Mouse (Mus musculus): ENCODE results near the gene Cd82. TPM values are rescaled to one million over a fixed set of nuclear protein-coding genes. Genes with fewer than 3 reads are reported as not detected.

Gene Cd82
- polyA plus RNA-seq, 1 experiment from 2014 or later, result 7.2 TPM

DNA sequence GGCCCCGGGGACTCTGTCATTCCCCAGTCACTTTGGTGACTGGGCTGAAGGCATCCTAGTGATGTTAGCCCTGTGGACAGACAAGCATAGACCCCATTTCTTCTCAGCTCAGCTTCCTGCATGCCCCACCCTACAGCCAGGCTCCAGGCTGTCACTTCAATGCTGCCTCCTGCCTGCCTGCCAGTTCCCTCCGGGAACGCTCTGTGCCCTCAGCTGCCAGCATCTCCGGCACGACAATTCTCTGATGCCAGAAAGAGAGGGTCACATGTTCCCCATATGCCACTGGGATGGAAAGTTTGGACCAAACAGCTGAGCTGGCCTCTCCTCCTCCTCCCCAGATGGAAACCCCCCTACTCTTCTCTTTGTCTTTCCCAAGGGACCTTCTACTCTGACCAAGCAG, 79.1 kb downstream of the Cd82 start:
- Histone ChIP-seq H3K27me3 (ENCODE audit: low read depth, poor library complexity, severe bottlenecking) (no peaks in the 10 kb centered on the region), H3K36me3 (no peaks in the 10 kb centered on the region), H3K27ac (no peak overlapping the region), H3K4me3 (no peak overlapping the region), H3K4me1 (peaks cover 26% of the 10 kb centered on the region), H3K9me3 (replicated peaks) (no peaks in the 10 kb centered on the region)
- WGBS, result 88% methylated on average over 5 of the region's 5 CpGs
- no peak for DNase-seq (ENCODE audit: low spot score)

DNA sequence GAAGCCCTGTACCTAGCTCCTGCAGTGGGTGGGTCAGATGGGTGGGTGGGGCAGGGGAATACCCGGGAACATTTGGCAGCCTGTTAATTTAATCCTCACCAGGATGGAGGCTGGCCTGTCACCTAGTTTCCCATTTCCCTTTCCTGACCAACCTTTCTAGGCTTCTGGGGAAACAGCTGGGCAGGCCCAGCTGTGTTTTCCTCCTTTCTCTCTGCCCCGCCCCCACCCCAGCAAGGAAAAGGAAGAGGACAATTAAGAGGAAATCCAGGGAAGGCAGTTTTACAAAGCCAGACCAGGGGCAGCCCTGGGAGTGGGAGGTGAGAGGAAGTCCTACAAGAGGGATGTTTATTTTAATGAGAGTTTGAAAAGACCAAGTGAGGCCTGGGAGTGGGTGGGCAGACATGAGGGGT, 82.3 kb downstream of the Cd82 start:
- no peak overlapping the region for H3K4me3 ChIP-seq
- H3K9me3 ChIP-seq (replicated peaks), result no peaks in the 10 kb centered on the region
- H3K27me3 ChIP-seq (ENCODE audit: low read depth, poor library complexity, severe bottlenecking), result no peaks in the 10 kb centered on the region
- 13% methylated on average over 2 of the region's 2 CpGs for WGBS
- H3K27ac ChIP-seq, result 0 out of 2 replicates have a peak overlapping the region, but pooled peaks have one; percentile 5
- no peaks in the 10 kb centered on the region for H3K36me3 ChIP-seq
- DNase-seq (ENCODE audit: low spot score), result no peak
- H3K4me1 ChIP-seq, result peaks cover 33% of the 10 kb centered on the region

DNA sequence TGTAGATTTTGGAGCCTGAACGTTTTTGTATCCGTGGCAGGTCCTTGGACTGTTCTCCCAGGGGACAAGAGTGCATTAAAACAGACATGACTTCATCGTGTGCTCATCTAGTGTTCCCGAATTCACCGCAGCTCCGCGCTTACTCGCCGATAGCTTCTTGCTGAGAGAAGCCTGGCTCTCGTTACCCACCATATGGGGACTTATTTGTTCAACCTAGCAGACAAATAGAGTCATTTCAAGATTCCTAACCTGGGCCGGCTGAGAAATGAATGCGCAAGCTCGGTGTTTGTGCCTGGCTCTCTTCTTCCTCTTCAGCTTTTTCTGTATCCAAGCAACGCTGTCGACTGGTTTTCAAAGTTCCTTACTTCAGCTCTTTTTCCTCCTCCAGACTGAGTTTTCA, 85.1 kb downstream of the Cd82 start:
- DNase-seq (ENCODE audit: low spot score), result no peak
- H3K36me3 ChIP-seq, result no peaks in the 10 kb centered on the region
- H3K27me3 ChIP-seq (ENCODE audit: low read depth, poor library complexity, severe bottlenecking), result no peaks in the 10 kb centered on the region
- WGBS, result 69% methylated on average over 15 of the region's 15 CpGs
- H3K4me1 ChIP-seq, result peaks cover 35% of the 10 kb centered on the region
- no peak overlapping the region for H3K4me3 ChIP-seq
- no peaks in the 10 kb centered on the region for H3K9me3 ChIP-seq (replicated peaks)
- H3K27ac ChIP-seq, result no peak overlapping the region

DNA sequence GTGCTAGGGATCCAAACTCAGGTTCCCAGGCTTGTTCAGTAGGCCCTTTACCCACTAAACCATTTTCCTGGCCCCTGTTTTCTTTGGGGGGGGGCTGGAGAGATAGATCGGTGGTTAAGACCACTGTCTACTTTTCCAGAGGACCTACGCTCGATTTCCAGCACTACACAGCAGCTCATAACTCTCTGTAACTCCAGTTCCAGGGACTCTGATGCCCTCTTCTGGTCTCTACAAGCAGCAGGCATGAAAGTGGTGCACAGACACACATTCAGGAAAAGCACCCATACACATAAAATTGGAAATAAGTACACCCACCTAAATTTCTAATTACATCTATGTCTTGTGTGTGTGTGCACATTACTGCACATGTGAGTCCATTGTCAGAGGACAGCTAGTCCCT, 85.8 kb downstream of the Cd82 start:
- DNase-seq (ENCODE audit: low spot score), result no peak
- peaks cover 41% of the 10 kb centered on the region for H3K4me1 ChIP-seq
- H3K27me3 ChIP-seq (ENCODE audit: low read depth, poor library complexity, severe bottlenecking), result no peaks in the 10 kb centered on the region
- H3K36me3 ChIP-seq, result no peaks in the 10 kb centered on the region
- H3K4me3 ChIP-seq, result no peak overlapping the region
- no peaks in the 10 kb centered on the region for H3K9me3 ChIP-seq (replicated peaks)
- 97% methylated on average over 3 of the region's 3 CpGs for WGBS
- no peak overlapping the region for H3K27ac ChIP-seq

DNA sequence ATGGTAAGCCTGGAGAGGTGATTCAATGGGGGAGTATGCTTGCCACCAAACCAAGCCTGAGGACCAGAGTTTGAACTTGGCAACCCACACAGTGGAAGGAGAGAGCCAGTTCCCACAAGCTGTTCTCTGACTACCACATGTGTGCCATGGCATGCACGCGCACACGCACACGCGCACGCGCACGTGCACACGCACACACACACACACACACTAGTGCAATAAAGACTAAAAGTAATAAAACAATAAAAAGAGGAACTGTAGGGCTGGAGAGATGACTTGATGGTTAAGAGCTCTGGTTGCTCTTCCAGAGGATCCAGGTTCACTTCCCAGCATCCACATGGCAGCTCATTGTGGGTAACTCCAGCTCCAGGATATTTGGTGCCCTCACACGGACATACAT, 90.1 kb downstream of the Cd82 start:
- peaks cover 32% of the 10 kb centered on the region for H3K4me1 ChIP-seq
- DNase-seq (ENCODE audit: low spot score), result no peak
- 94% methylated on average over 10 of the region's 10 CpGs for WGBS
- H3K27ac ChIP-seq, result peak overlapping the region; percentile 42; the same call in 1 of the 2 replicates
- no peaks in the 10 kb centered on the region for H3K9me3 ChIP-seq (replicated peaks)
- H3K4me3 ChIP-seq, result no peak overlapping the region
- no peaks in the 10 kb centered on the region for H3K27me3 ChIP-seq (ENCODE audit: low read depth, poor library complexity, severe bottlenecking)
- no peaks in the 10 kb centered on the region for H3K36me3 ChIP-seq

DNA sequence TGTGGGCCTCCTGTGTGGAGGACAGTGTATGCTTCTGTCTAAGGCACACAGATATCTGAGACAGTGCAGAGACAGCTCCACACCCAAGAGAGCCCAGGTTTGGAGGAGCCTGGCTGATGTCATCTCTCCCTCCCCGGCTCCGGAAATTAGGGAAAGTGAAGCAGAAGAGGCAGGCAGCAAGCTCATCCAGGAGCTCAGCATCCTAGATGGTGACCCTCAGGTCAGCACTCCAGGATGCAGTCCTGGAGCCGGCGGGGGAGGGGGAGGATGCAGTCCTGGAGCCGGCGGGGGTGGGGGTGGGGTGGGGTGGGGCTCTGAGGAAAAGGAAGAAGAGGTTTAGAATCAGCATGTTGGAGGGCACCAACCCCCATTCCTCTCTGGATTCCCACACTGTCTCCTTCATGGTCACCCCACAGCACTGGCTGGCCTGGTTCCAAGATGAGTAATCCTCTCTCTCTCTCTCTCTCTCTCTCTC, 90.8 kb downstream of the Cd82 start:
- Histone ChIP-seq H3K27me3 (ENCODE audit: low read depth, poor library complexity, severe bottlenecking) (no peaks in the 10 kb centered on the region), H3K4me3 (no peak overlapping the region), H3K27ac (peak overlapping the region; percentile 42; the same call in 1 of the 2 replicates), H3K9me3 (replicated peaks) (no peaks in the 10 kb centered on the region), H3K4me1 (peaks cover 30% of the 10 kb centered on the region), H3K36me3 (no peaks in the 10 kb centered on the region)
- 16% methylated on average over 6 of the region's 6 CpGs for WGBS
- no peak for DNase-seq (ENCODE audit: low spot score)

Small RNA genes within 50 kb of the gene (microRNA-seq; reads per million reads assigned to microRNA genes)
- not detected for gene Mir7001

Other genes starting within 250 kb of the Cd82 start
- 9.9 and 13.4 TPM in 2 replicates for gene Tspan18, start 128.6 kb downstream of the Cd82 start, polyA plus RNA-seq (2016; fragmentation: Nextera tagmentation; extraction: Ambion mirVana)
- not detected in 2 replicates for gene Gm10803, start 97.4 kb upstream of the Cd82 start, polyA plus RNA-seq (2016; fragmentation: Nextera tagmentation; extraction: Ambion mirVana)
- gene Alx4, start 179.2 kb upstream of the Cd82 start, polyA plus RNA-seq (2016; fragmentation: Nextera tagmentation; extraction: Ambion mirVana), result 12.5 and 14.8 TPM in 2 replicates